Mouse (Mus musculus): ENCODE measurements at regions not wholly inside any gene's neighbourhood (a gene's known extent, or its start where the extent isn't known, plus 50 kb on each side); places are given as distances from the start of the nearest gene placed in this dataset.

- peak; percentile 61 to 84 for DNase-seq (ENCODE audit: inconsistent age in 2 of 2, low spot score in 1 of 2)
Observed at GRCm38 (mm10) chr7:54734039-54734438, 101.3 kb upstream of the Luzp2 start.

GRCm38 (mm10) chr7:54734861-54735260 lies 100.4 kb upstream of the Luzp2 start:
- DNase-seq (ENCODE audit: inconsistent age in 2 of 2, low spot score in 1 of 2), result no peak

- no peak for DNase-seq (ENCODE audit: inconsistent age in 2 of 2, low spot score in 1 of 2)
Observed at GRCm38 (mm10) chr7:54767341-54767740, 68.0 kb upstream of the Luzp2 start.

- DNase-seq (ENCODE audit: inconsistent age in 2 of 2, low spot score in 1 of 2), result no peak
Observed at GRCm38 (mm10) chr7:54768683-54769082, 66.6 kb upstream of the Luzp2 start.

GRCm38 (mm10) chr7:54781939-54782520 lies 53.3 kb upstream of the Luzp2 start:
- no peak for DNase-seq (ENCODE audit: inconsistent age in 2 of 2, low spot score in 1 of 2)

GRCm38 (mm10) chr7:54782604-54783003 lies 52.7 kb upstream of the Luzp2 start:
- DNase-seq (ENCODE audit: inconsistent age in 2 of 2, low spot score in 1 of 2), result no peak

- DNase-seq (ENCODE audit: inconsistent age in 2 of 2, low spot score in 1 of 2), result no peak
Observed at GRCm38 (mm10) chr7:54783550-54784529, 51.5 kb upstream of the Luzp2 start.

All from adrenal gland, adult (tissue).